Mouse (Mus musculus) kidney, adult 2 months (tissue): ENCODE measurements around the gene Hs3st1.

Experiments used
- CTCF ChIP-seq: fragments of 200-500 bp; conservative IDR thresholded peaks from 2 replicates; pipeline ENCODE4 v1.5.1; 2011; ENCODE audit warnings: low read depth, mild to moderate bottlenecking, control low read depth, low read length, moderate library complexity, mixed read lengths; ENCODE audit not compliant: insufficient read depth, insufficient read length
- POLR2A ChIP-seq: fragments of 200-500 bp; IDR thresholded peaks from one replicate; pipeline ENCODE4 v1.6.1; 2011; ENCODE audit warnings: low read depth, low read length, control low read depth

DNA sequence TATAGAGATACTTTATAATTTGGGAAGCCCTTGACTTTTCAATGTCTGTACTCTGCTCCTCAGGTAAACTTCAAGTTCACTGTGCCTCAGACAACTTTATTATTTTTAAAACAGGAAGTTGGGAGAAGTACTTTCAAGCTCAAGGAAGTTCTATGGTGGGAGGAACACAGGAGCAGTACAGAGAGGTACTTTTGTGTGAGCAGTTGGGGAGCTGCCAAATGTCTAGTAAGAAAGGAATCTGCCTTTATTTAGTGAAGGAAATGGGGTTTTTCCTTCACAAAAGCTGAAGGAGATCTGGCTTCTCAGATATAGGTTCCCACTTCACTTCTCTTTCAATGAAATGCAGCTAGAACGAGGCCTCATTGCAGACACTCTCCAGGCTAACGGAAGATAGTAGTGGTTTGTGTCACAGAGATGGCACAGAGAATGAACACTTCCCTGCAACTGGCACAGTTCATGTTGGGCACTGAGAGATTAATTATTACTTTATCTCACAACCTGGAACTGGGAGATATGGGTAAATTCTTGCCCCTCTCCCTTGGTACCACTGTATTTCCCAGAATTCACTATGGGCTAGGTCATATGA is 3.7 kb upstream of the Hs3st1 start:
- TF ChIP-seq POLR2A (no peak), CTCF (no peak)
